Mouse (Mus musculus) ZHBTc4 (cell line): ENCODE data around the gene Uvrag.

ENCODE experiments used
- DNase-seq: peaks from one replicate; pipeline ENCODE4 v3.0.0-alpha.2; 2011; ENCODE audit warnings: low read depth, low spot score

Uvrag gene

GRCm38 (mm10) chr7:99166159-99166558 is 25.2 kb upstream of the Uvrag start:
- DNase-seq = no peak

- no peak for DNase-seq
These were observed 24.0 kb upstream of the Uvrag start for GRCm38 (mm10) chr7:99164873-99165410.

GRCm38 (mm10) chr7:99162462-99162861 is 21.5 kb upstream of the Uvrag start:
- DNase-seq = no peak

GRCm38 (mm10) chr7:99161961-99162360 is 21.0 kb upstream of the Uvrag start:
- DNase-seq = no peak

- DNase-seq = no peak
These were observed 20.6 kb upstream of the Uvrag start for GRCm38 (mm10) chr7:99161529-99161928.

- peak; percentile 33 for DNase-seq
These were observed 20.1 kb upstream of the Uvrag start for GRCm38 (mm10) chr7:99160995-99161394.

- DNase-seq = no peak
These were observed 18.5 kb upstream of the Uvrag start for GRCm38 (mm10) chr7:99159446-99159845.

- DNase-seq = no peak
These were observed 18.0 kb upstream of the Uvrag start for GRCm38 (mm10) chr7:99158904-99159303.

- no peak for DNase-seq
These were observed 17.1 kb upstream of the Uvrag start for GRCm38 (mm10) chr7:99158011-99158410.

GRCm38 (mm10) chr7:99156737-99157136 is 15.8 kb upstream of the Uvrag start:
- no peak for DNase-seq

GRCm38 (mm10) chr7:99155311-99156289 is 14.7 kb upstream of the Uvrag start:
- DNase-seq = peak; percentile 32

- DNase-seq = no peak
These were observed 13.8 kb upstream of the Uvrag start for GRCm38 (mm10) chr7:99154648-99155151.

GRCm38 (mm10) chr7:99153686-99154202 is 12.8 kb upstream of the Uvrag start:
- no peak for DNase-seq

- no peak for DNase-seq
These were observed 11.8 kb upstream of the Uvrag start for GRCm38 (mm10) chr7:99152756-99153155.

GRCm38 (mm10) chr7:99151342-99151741 is 10.4 kb upstream of the Uvrag start:
- DNase-seq = peak; percentile 96

- DNase-seq = no peak
These were observed 8.1 kb upstream of the Uvrag start for GRCm38 (mm10) chr7:99149017-99149416.

GRCm38 (mm10) chr7:99147494-99147893 is 6.6 kb upstream of the Uvrag start:
- DNase-seq = no peak

- DNase-seq = no peak
These were observed 6.0 kb upstream of the Uvrag start for GRCm38 (mm10) chr7:99146906-99147305.

- DNase-seq = no peak
These were observed 5.1 kb upstream of the Uvrag start for GRCm38 (mm10) chr7:99146011-99146410.

GRCm38 (mm10) chr7:99144616-99145015 is 3.7 kb upstream of the Uvrag start:
- DNase-seq = no peak

GRCm38 (mm10) chr7:99143244-99143643 is 2.3 kb upstream of the Uvrag start:
- no peak for DNase-seq

- DNase-seq = no peak
These were observed 1.1 kb upstream of the Uvrag start for GRCm38 (mm10) chr7:99141919-99142606.
